Mouse (Mus musculus): ENCODE measurements around the gene Ahcyl1.
"Not testable (repeated sequence)": the region's sequence is repeated elsewhere in the genome, so short reads cannot be mapped to it uniquely, and the experiment has no call there.

Gene Ahcyl1

DNA sequence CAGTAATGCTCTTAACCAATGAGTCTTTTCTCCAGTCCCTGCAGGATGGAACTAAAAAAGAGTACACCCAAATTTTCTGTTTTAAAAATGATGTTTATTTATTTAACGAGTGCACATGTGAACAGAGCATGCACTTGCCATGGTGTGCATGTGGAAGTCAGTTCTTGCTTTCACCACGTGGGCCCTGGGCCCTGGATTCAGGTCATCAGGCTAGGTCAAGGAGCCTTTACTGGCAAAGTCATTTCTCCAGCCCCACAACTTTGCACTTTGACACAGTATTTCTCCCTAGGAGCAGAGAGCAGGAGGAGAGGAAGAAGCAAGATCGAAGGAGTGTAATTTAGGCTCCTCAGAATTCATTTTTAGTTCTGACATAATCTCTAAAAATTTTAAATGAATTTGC lies 41.5 kb downstream of the Ahcyl1 start:
- DNase-seq: no peak

- no peak for DNase-seq
Observed at GRCm38 (mm10) chr3:107652968-107653367, 43.4 kb downstream of the Ahcyl1 start.

DNA sequence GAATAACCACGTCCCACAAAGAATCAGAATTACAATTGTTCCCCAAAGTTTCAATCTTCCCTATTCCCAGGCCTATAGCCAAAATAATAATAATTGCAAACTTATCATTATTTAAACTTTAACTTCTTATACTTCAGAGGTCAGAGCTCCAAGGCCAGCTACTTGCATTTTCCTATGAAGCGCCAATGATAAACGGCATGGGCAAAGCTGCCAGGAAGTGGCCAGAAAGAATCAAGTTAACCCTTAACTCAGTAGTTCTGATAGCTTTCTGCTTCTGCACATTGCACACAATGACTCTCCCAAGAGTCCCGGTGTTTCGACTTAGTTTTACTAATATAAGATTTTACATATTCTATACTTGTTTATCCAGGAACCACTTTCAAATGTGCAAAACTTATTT lies 46.1 kb downstream of the Ahcyl1 start:
- DNase-seq: not testable (repeated sequence)

- no peak for DNase-seq
Observed at GRCm38 (mm10) chr3:107646947-107647346, 49.4 kb downstream of the Ahcyl1 start.

DNA sequence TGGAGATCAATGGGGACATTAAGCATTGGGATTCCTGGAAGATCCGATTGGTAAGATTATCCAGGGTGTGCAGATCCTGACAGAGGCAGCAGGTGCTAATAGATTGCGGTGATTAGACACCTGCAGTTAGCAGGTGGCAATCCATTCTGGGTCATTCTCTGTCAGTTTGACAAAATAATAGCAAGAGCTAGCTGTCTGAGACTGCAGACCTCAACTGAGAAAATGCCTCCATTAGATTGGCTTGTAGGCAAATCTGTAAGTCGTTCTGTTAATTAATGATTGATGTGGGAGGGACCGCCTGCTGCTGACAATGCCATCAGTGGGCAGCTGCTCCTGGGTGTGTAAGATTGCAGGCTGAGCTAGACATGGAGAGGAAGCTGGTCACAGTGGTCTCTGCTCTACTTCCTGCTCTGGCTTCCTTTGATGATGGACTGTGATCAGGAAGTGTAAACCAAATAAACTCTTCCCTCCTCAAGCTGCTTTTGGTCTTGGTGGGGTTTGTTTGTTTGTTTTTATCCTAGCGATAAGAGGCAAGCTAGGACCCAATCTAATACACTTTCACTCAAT lies 58.7 kb downstream of the Ahcyl1 start:
- DNase-seq: no peak

GRCm38 (mm10) chr3:107636236-107636635 lies 60.1 kb downstream of the Ahcyl1 start:
- DNase-seq: no peak

- DNase-seq: no peak
Observed at GRCm38 (mm10) chr3:107635836-107636235, 60.5 kb downstream of the Ahcyl1 start.

DNA sequence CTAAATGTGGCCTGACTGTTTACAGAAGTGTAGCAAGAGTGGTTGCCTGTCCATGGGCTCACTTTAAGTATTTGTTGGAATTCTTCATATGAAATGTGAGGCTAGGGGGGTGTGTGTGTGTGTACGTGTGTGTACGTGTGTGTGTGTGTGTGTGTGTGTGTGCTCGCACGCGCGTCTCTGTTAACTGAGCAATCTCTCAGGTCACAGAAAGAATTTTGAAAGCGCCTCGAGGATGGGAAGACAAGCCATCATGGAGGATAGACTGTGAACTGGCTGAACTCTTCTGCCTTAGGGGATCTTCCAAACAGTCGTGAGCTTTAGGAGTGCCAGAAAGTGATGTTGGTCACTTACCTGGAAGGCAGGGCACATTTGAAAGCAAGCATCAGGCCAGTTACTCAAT lies 62.5 kb downstream of the Ahcyl1 start:
- DNase-seq: no peak

DNA sequence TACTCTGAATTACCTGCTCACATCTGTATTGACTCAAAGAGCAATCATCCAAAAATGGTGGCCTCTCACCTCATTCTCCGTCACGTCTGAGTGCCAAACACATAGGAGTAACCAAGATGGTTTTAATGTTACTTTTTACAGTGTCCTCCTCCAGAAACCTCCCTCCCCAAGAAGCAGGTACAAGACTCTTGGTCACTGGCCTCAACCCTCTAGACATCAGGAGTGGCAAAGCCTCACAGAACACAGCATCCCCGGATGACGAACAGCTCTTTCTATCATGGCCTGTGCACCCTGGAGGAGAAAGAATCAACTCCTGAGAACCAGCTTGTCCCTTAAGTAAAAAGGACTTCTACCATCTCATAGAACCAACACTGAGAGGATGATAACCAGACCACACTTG lies 63.6 kb downstream of the Ahcyl1 start:
- DNase-seq: no peak

DNA sequence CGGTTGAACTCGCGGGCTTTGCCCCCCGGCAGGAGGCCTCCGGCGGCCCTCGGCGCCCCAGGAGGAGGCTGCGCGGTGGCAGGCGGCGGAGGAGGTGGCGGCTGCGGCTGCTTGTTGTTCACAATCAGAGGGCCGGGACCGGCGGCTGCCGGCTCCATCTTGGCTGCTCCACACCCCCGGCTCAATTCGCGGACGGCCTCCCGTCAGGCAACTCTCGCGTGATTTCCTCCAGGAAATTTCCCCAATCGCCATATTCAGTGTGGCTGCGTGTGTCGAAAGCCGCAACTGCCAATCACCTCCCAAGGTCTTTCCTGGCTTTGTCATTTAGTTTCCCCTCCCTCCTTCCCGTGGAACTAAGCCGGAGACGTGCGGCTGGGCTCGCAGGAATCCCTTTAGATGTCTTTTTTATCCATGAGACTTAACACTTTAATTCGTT lies 64.8 kb downstream of the Ahcyl1 start, which contains the start of gene Strip1:
Strip1 (minus strand) TSS at position 172 of the 436 bp plus-strand sequence.
- DNase-seq: peak; percentile 94

GRCm38 (mm10) chr3:107630682-107631522 lies 65.5 kb downstream of the Ahcyl1 start, which contains the start of gene Gm10961:
TSS of gene Gm10961 (plus strand) at chr3:107631322.
- no peak for DNase-seq

DNA sequence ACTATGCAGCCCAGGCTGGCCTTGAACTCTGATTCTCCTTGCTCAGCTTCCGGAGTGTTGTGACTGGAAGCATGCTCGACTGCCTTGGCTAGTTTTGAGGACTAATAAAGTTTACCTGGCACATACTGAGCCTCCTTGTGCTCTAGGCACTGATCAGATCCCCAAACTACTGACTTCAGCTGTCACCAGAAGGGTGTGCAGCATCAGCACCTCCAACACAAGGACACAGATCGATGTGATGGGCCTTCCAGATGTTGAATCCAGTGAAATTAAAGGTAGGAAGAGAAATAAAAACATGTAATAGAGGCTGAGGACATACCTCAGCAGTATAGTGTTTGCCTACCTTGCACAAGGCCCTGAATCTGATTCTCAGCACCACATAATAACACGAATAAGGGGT lies 66.9 kb downstream of the Ahcyl1 start:
- DNase-seq: no peak

- no peak for DNase-seq
Observed at GRCm38 (mm10) chr3:107628551-107628950, 67.8 kb downstream of the Ahcyl1 start.

- no peak for DNase-seq
Observed at GRCm38 (mm10) chr3:107627641-107628040, 68.7 kb downstream of the Ahcyl1 start.

DNA sequence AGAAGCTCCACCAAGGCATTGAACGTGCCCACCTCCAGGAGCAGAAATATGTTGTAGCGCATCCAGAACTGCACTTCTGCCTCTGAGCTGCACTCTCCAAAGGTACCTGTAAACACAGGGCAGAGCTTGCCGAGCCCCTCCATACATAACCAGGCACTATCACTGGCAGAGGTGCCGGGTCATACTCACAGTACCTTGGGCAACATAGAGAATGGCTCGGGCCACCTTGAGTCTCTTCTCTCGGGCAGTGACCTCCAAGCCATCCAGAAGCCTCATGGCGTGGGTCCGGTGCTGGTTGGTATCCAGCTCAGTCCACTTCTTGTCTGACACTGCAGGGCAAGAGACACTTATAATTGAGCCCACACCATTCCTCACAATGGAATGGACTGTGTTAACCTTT lies 69.6 kb downstream of the Ahcyl1 start:
- no peak for DNase-seq

DNA sequence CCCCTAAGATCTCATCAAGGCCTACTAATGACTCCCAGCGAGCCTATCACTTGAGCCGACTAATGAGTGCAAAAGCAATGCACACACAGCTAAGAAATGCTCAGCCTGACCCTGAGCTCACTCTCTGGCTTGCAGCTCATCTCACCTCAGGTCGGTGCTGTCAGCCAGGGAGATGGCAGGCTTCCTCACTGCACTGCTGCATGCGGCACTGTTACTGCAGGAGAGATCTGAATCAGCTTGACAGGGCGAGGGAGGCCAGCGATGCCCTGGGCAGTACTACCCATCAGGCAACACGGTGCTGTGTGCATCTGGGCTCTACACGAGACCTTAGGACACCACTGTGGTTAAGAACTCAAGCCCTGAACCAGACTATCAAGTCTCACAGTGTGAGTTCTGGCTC lies 70.8 kb downstream of the Ahcyl1 start:
- DNase-seq: no peak

DNA sequence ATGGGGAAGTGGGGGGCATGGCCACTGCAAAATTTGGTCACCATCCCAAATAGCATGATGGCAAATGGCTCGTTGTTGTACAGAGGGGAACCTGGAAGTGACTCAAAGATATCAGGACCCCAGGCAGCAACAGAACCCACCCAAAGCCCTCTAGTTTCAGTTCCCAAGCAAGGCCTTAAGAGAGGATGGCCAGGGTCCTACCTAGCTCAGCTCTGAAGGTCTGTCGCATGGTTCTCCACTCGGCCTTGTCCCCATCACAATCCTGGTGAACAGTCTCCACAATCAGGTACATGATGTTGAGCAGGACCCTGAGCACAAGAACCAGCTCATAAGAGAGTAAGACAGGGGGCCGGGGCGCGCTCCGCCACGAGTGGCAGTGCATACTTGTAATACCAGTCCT lies 71.9 kb downstream of the Ahcyl1 start:
- no peak for DNase-seq

- DNase-seq: no peak
Observed at GRCm38 (mm10) chr3:107622537-107622936, 73.8 kb downstream of the Ahcyl1 start.

DNA sequence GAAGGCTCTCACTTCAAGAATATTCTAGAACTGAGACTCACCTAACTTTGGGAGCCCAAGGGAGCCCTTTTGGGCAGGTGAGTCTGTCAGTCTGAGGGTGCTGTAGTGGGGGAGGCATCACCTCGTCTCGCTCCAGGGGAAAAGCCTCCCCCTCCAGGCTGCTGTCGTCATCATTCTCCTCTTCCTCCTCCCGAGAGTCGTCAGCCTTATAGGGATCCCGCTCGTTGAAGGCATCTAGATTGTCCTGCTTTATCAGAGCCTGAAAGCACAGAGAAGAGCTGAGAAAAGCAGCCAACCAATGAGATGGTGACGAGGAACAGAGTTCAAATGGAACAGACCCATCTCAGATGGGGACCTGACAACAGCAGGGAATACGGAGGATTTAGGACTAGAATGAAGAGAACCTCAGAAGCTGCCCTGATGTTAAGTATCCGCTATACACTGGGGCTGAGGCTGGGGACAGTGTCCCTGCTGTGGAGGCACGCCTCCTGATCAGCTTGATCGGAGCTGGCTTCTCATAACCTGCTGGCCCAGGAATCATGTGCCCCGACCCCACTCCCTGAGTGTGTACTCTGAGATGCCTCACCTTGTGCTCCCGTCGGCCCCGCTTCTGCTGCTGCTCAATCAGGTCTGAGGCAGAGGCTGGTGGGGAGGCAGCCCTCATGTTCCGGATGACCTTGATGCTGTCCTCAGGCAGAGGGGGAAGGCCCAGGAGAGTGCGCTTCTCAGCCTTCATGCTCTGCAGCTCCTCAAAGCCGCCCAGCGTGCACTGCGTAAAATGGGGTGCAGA lies 74.9 kb downstream of the Ahcyl1 start:
- no peak for DNase-seq

DNA sequence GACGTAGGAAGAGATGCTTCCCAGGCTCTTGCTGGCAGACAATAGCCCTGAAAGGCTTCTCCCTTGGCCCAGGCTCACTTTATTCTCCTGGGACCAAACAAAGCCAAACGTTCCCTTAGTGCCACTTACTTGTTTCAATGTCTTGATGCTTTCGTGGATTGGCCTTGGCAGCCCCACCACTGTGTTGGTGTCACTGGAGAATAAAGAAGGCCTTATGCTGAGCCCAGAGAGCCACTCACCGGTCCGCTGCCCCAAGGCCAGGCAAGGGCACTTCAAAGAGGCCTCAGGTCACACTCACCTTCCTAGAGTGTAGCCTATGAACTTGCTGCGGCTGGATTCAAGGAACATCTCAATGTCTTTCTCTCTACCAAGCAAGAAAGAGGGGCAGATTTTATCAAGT lies 76.4 kb downstream of the Ahcyl1 start:
- no peak for DNase-seq

GRCm38 (mm10) chr3:107617800-107618199 lies 78.6 kb downstream of the Ahcyl1 start:
- no peak for DNase-seq
